Mouse (Mus musculus) neural tube, embryonic 11.5 days (tissue): ENCODE measurements around the gene Celf1. TPM values are rescaled to one million over a fixed set of nuclear protein-coding genes. Genes with fewer than 3 reads are reported as not detected.
A peak's percentile ranks its signal among the peaks of the same experiment; 100 is the strongest.
"Not testable (repeated sequence)": the region's sequence is repeated elsewhere in the genome, so short reads cannot be mapped to it uniquely, and the experiment has no call there.

Experiments used
- ATAC-seq: fragments of 200-750 bp; cut with Nextera tagmentation; 2 replicates; pipeline ENCODE4 v1.8.0; 2017; ENCODE audit warnings: moderate number of reproducible peaks, mild to moderate bottlenecking, moderate TSS enrichment, moderate library complexity; ENCODE audit not compliant: insufficient read depth, low FRiP score, low TSS enrichment
- DNase-seq: peaks from one replicate; pipeline ENCODE4 v3.0.0-alpha.2; 2015; ENCODE audit warnings: low spot score
- H3K27ac ChIP-seq: fragments of 300-500 bp; sonication (generic); 2 replicates; pipeline ENCODE4 v1.5.1; 2014; ENCODE audit warnings: low read depth, mild to moderate bottlenecking, low read length
- H3K27me3 ChIP-seq: fragments of 300-500 bp; sonication (generic); 2 replicates; pipeline ENCODE4 v1.6.1; 2014; ENCODE audit warnings: mild to moderate bottlenecking, low read length, mixed read lengths; ENCODE audit not compliant: control insufficient read depth, insufficient read depth
- H3K36me3 ChIP-seq: fragments of 300-500 bp; sonication (generic); 2 replicates; pipeline ENCODE4 v1.6.1; 2014; ENCODE audit warnings: mild to moderate bottlenecking, low read length, moderate library complexity, mixed read lengths; ENCODE audit not compliant: control insufficient read depth, insufficient read depth
- H3K4me1 ChIP-seq: fragments of 300-500 bp; sonication (generic); 2 replicates; pipeline ENCODE4 v1.6.1; 2014; ENCODE audit warnings: low read length, mixed read lengths; ENCODE audit not compliant: control insufficient read depth, insufficient read depth
- H3K4me2 ChIP-seq: fragments of 300-500 bp; sonication (generic); 2 replicates; pipeline ENCODE4 v1.6.1; 2014; ENCODE audit warnings: low read depth, mild to moderate bottlenecking, moderate library complexity
- H3K4me3 ChIP-seq: fragments of 300-500 bp; sonication (generic); 2 replicates; pipeline ENCODE4 v1.5.1; 2014; ENCODE audit warnings: low read depth, low read length
- H3K9ac ChIP-seq: fragments of 300-500 bp; sonication (generic); 2 replicates; pipeline ENCODE4 v1.6.1; 2014; ENCODE audit warnings: mild to moderate bottlenecking, low read length
- H3K9me3 ChIP-seq: fragments of 300-500 bp; sonication (generic); 2 replicates; pipeline ENCODE4 v1.6.1; 2016; ENCODE audit warnings: low read length; ENCODE audit not compliant: control insufficient read depth
- WGBS: fragments of 180-500 bp; shearing (Covaris S2); extraction: QIAGEN DNeasy Blood & Tissue Kit; methylation state at CpG from one replicate; pipeline ENCODE4 v1.1.7; 2014; 5-methylcytosine and 5-hydroxymethylcytosine counted together
- polyA plus RNA-seq: library from polyadenylated mRNA; unstranded; fragments of >200 nt; fragmentation: Nextera tagmentation; extraction: Ambion mirVana; gene quantifications from 2 replicates; pipeline ENCODE4 v1.2.1, GENCODE M21; 2014

The Celf1 gene
- 98.7 and 109 TPM in 2 replicates for polyA plus RNA-seq

- H3K9me3 ChIP-seq, result no peaks in the 10 kb centered on the region
- DNase-seq, result peak; percentile 95
- peak within 1 kb of the TSS; percentile 77 for H3K4me2 ChIP-seq
- peak within 1 kb of the TSS; percentile 93 for H3K9ac ChIP-seq
- H3K36me3 ChIP-seq, result no peaks in the 10 kb centered on the region
- H3K4me3 ChIP-seq, result peak within 1 kb of the TSS; percentile 99
- peak; percentile 95 for ATAC-seq
- under 1% methylated on average over 83 of the region's 113 CpGs for WGBS
- no peaks in the 10 kb centered on the region for H3K27me3 ChIP-seq
- H3K4me1 ChIP-seq, result peaks cover 18% of the 10 kb centered on the region
- H3K27ac ChIP-seq, result peak within 1 kb of the TSS; percentile 91
These were observed at the start of gene Celf1 for GRCm38 (mm10) chr2:90940233-90941229. TSS of gene Celf1 (plus strand) at chr2:90940382.

DNA sequence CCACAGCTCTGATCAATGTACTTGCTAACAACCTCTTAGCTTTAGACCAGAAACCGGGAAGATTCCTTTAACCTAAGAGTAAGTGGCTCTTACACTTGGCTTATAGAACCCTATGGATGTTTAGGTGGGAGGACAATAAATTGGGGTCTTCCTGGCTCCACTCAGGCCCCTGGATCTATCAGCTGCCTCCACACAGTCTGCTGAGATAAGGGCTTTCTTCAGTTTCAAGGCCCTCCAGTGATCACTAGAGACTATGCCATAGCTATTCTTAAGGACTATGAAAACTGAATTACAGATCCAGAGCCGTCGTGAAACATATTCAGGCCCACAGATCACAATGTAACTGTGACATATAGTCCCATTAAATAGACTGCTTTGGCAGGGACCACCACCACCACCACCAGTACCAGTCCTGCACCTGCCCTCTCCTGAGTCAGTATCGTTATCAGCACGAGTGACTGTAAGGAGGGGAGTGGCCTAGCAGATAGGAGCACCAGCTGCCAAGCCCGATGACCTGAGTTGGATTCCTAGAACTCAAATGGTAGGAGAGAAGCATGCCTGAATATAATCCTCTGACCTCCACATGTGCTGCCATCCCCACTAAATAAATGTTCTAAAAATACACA, 46.4 kb upstream of the Celf1 start:
- ATAC-seq (no peak), DNase-seq (no peak)
- H3K4me2 ChIP-seq, result no peak overlapping the region
- H3K27ac ChIP-seq, result no peak overlapping the region
- peaks cover 3% of the 10 kb centered on the region; the same call in 1 of the 2 replicates for H3K4me1 ChIP-seq
- H3K36me3 ChIP-seq, result peaks cover 17% of the 10 kb centered on the region
- WGBS, result 89% methylated on average over 6 of the region's 6 CpGs
- no peak overlapping the region for H3K9ac ChIP-seq
- peaks cover 17% of the 10 kb centered on the region for H3K27me3 ChIP-seq
- H3K9me3 ChIP-seq, result no peaks in the 10 kb centered on the region
- no peak overlapping the region for H3K4me3 ChIP-seq

GRCm38 (mm10) chr2:90894299-90894677, 45.9 kb upstream of the Celf1 start:
- Histone ChIP-seq H3K27me3 (peaks cover 13% of the 10 kb centered on the region), H3K36me3 (peaks cover 17% of the 10 kb centered on the region)
- H3K9ac ChIP-seq, DNase-seq, H3K4me1 ChIP-seq, H3K9me3 ChIP-seq, ATAC-seq, H3K4me3 ChIP-seq, H3K4me2 ChIP-seq, H3K27ac ChIP-seq: not testable (repeated sequence)
- WGBS, result 90% methylated on average over 3 of the region's 3 CpGs

- Histone ChIP-seq H3K9ac (peak overlapping the region; percentile 83; the same call in 1 of the 2 replicates), H3K36me3 (peaks cover 5% of the 10 kb centered on the region), H3K9me3 (no peaks in the 10 kb centered on the region), H3K4me2 (peak overlapping the region; percentile 63), H3K4me1 (peaks cover 8% of the 10 kb centered on the region), H3K27ac (no peak overlapping the region), H3K27me3 (no peaks in the 10 kb centered on the region), H3K4me3 (peak overlapping the region; percentile 66)
- ATAC-seq, result no peak
- DNase-seq, result no peak
- 93% methylated on average over 2 of the region's 2 CpGs for WGBS
These were observed 36.8 kb upstream of the Celf1 start for GRCm38 (mm10) chr2:90903398-90903797.

DNA sequence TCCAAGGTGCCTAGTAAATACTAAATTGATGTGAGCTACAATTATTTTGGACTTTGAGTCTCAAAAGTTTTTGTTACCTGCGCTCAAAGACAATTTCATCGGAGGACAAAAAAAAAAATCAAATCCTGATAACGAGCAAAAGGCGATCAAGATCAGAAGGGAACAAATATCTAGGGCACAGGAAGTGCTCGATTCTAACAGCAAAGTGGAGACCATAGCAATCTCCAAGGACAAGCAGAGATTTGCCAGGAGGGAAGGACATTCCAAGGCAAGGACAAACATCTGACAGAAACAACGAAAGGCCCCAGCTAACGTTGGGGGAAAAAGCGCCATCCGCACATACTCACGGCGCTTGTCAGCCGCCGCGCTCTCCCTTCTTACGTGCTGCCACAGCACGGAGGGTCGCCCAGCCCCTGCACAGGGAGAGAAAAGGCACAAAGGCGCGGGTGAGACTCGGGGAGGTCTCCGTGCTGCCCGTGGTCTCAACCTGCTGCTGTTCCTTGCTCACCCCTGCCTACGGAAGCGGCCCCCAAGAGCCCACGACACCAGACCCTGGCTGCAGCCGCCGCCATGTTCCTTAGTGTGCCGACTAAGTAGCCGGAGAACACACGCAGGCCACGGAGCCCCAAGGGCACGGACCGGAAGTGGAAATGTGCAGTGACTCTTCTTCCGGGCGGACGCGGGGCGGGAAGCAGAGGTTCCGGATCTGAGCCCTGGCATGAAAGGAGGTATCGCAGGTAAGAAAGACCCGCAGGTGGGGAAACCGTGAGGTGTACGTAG, 35.9 kb upstream of the Celf1 start, which contains the start of the genes Kbtbd4 and Ndufs3:
Gene Kbtbd4 (plus strand): TSS at position 665 of the 780 bp plus-strand sequence.
Gene Ndufs3 (minus strand): TSS at position 752 of the 780 bp plus-strand sequence.
- DNase-seq, result peak; percentile 93
- H3K27ac ChIP-seq, result peak within 1 kb of the TSS; percentile 75
- H3K27me3 ChIP-seq, result no peaks in the 10 kb centered on the region
- WGBS, result under 1% methylated on average over 43 of the region's 43 CpGs
- H3K9me3 ChIP-seq, result no peaks in the 10 kb centered on the region
- ATAC-seq, result peak; percentile 90
- peaks cover 8% of the 10 kb centered on the region for H3K36me3 ChIP-seq
- H3K9ac ChIP-seq, result peak within 1 kb of the TSS; percentile 83
- H3K4me1 ChIP-seq, result peaks cover 8% of the 10 kb centered on the region
- H3K4me2 ChIP-seq, result peak within 1 kb of the TSS; percentile 63
- peak within 1 kb of the TSS; percentile 66 for H3K4me3 ChIP-seq

GRCm38 (mm10) chr2:90904856-90905224, 35.3 kb upstream of the Celf1 start:
- H3K4me3 ChIP-seq, result peak overlapping the region; percentile 66
- peak overlapping the region; percentile 63 for H3K4me2 ChIP-seq
- H3K9ac ChIP-seq, result peak overlapping the region; percentile 83
- peak overlapping the region; percentile 75 for H3K27ac ChIP-seq
- H3K27me3 ChIP-seq, result no peaks in the 10 kb centered on the region
- peak; percentile 70 for ATAC-seq
- H3K9me3 ChIP-seq, result no peaks in the 10 kb centered on the region
- no peak for DNase-seq
- 0% methylated on average over 21 of the region's 21 CpGs for WGBS
- peaks cover 8% of the 10 kb centered on the region for H3K4me1 ChIP-seq
- H3K36me3 ChIP-seq, result peaks cover 13% of the 10 kb centered on the region

DNA sequence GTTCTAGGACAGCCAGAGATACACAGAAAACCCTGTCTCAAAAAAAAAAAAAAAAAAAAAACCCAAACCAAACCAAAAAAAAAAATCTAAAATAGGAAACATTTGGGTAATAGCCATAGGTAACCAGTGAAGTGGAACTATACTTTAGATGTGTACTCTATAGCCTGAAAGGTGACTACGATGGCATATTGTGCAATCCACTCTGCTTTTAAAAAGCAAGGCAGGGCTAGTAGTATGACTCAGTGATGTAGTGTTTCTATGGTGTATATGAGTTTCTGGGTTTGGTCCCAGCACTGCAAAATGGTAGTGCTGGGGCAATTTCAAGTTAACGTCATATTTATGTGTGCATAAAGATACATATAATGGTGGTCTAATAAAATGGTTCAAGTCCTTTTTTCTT, 33.5 kb upstream of the Celf1 start:
- Histone ChIP-seq H3K4me3 (no peak overlapping the region), H3K4me1 (peaks cover 8% of the 10 kb centered on the region), H3K4me2 (no peak overlapping the region), H3K9me3 (no peaks in the 10 kb centered on the region), H3K36me3 (peaks cover 16% of the 10 kb centered on the region), H3K27me3 (no peaks in the 10 kb centered on the region), H3K9ac (no peak overlapping the region), H3K27ac (no peak overlapping the region)
- 95% methylated on average over 2 of the region's 2 CpGs for WGBS
- DNase-seq (no peak), ATAC-seq (no peak)

- Histone ChIP-seq H3K9ac (no peak overlapping the region), H3K9me3 (no peaks in the 10 kb centered on the region), H3K27ac (no peak overlapping the region), H3K4me2 (no peak overlapping the region), H3K36me3 (peaks cover 18% of the 10 kb centered on the region), H3K4me3 (no peak overlapping the region), H3K4me1 (no peaks in the 10 kb centered on the region), H3K27me3 (no peaks in the 10 kb centered on the region)
- WGBS, result 75% methylated on average over 1 of the region's 1 CpGs
- ATAC-seq, result no peak
- DNase-seq, result no peak
These were observed 29.3 kb upstream of the Celf1 start for GRCm38 (mm10) chr2:90910861-90911260.
